Comparison of ENCODE assay signal across 10 mouse cellular contexts in the genomic region with DNA sequence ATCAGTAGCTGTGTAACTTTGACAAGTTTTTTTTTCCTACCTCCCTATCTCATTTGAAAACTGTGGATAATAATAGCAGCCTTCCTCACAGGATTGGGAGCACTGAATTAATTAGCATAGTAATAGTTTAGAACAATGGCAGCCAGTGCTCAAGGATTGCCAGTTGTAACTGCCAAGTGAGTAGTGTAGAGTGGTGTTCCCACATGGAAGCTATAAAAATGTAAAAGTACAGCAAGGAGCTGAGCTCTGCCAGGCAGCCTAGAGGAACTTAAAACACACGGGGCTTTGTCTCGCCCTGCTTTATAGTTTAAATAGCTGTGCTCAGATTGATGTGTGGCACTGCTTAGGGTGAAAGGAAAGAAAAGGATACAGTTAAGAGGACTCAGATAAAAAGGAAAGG.
DNase-seq lines count a peak whose midpoint lies in the region; ATAC-seq and TF ChIP-seq lines count a peak whose summit lies in the region.
"Had no signal": no experiment of that assay in that cellular context is flagged by ENCODE, and none has a peak within 500 bp of the region (broad histone marks: within the 10 kb centered on the region; RNA-seq: fewer than 3 reads in every experiment).

No protein-coding gene starts in this region.

- H3K9me3 ChIP-seq in forebrain, embryonic 10.5 days = no peaks in the 10 kb centered on the region
- no peaks in the 10 kb centered on the region for H3K9me3 ChIP-seq in midbrain, postnatal 0 days (ENCODE audit: low read length)
- H3K9me3 ChIP-seq: lung, embryonic 15.5 days had no signal

- ATAC-seq in midbrain, postnatal 0 days (ENCODE audit: low FRiP score) = peak; percentile 87

- peaks cover 15% of the 10 kb centered on the region for H3K4me1 ChIP-seq in forebrain, embryonic 10.5 days
- no peaks in the 10 kb centered on the region for H3K4me1 ChIP-seq in midbrain, postnatal 0 days (ENCODE audit: insufficient read depth, low read length)
- H3K4me1 ChIP-seq: lung, embryonic 15.5 days had no signal

- H3K27ac ChIP-seq in forebrain, embryonic 10.5 days = peak overlapping the region; percentile 62
- peak overlapping the region; percentile 55 for H3K27ac ChIP-seq in left cerebral cortex, adult 2 months
- no peak overlapping the region for H3K27ac ChIP-seq in midbrain, postnatal 0 days (ENCODE audit: low read depth, low read length)
- H3K27ac ChIP-seq: lung, embryonic 15.5 days had no signal

- no peak for TF ChIP-seq CTCF in left cerebral cortex, adult 2 months (IDR thresholded peaks at IDR 0.05)
- TF ChIP-seq CTCF in midbrain, postnatal 0 days (IDR thresholded peaks at IDR 0.05) = no peak

- no peak overlapping the region for H3K9ac ChIP-seq in midbrain, postnatal 0 days (replicated peaks; ENCODE audit: low read length, poor library complexity, severe bottlenecking)
- H3K9ac ChIP-seq: lung, embryonic 15.5 days had no signal

- intact Hi-C loops in left cerebral cortex, adult 2 months (cut with DNase I) = no loop called here

- H3K4me3 ChIP-seq in forebrain, embryonic 10.5 days = no peak overlapping the region
- no peak overlapping the region for H3K4me3 ChIP-seq in left cerebral cortex, adult 2 months
- H3K4me3 ChIP-seq in midbrain, postnatal 0 days (ENCODE audit: low read depth, low read length) = no peak overlapping the region
- H3K4me3 ChIP-seq: lung, embryonic 15.5 days had no signal

- H3K36me3 ChIP-seq in forebrain, embryonic 10.5 days (replicated peaks) = no peaks in the 10 kb centered on the region
- H3K36me3 ChIP-seq in midbrain, postnatal 0 days (ENCODE audit: insufficient read depth, low read length) = no peaks in the 10 kb centered on the region
- H3K36me3 ChIP-seq: lung, embryonic 15.5 days had no signal

- no peak for DNase-seq in forebrain, embryonic 10.5 days (ENCODE audit: extremely low spot score, low spot score)
- DNase-seq in frontal cortex, postnatal 10 days (ENCODE audit: low spot score in 2 of 2) = peak; percentile 25 to 46
- peak in 1 of 2 experiments; percentile 17 for DNase-seq in left cerebral cortex, adult 2 months (ENCODE audit: extremely low spot score in 1 of 2, low spot score in 2 of 2)
- DNase-seq in midbrain, postnatal 0 days (ENCODE audit: low spot score) = peak; percentile 71
- DNase-seq in heart, adult 11 months = no peak
- DNase-seq in spleen, adult 12 weeks (ENCODE audit: low spot score) = no peak
- DNase-seq in urinary bladder, postnatal 10 days (ENCODE audit: low spot score) = no peak
- DNase-seq: kidney, adult 8-10 months; thymus, postnatal 4 days had no signal

- H3K27me3 ChIP-seq in forebrain, embryonic 10.5 days (ENCODE audit: poor library complexity, severe bottlenecking) = no peaks in the 10 kb centered on the region
- H3K27me3 ChIP-seq in midbrain, postnatal 0 days (ENCODE audit: insufficient read depth, low read length) = no peaks in the 10 kb centered on the region
- H3K27me3 ChIP-seq: lung, embryonic 15.5 days had no signal

- no peak overlapping the region for H3K4me2 ChIP-seq in midbrain, postnatal 0 days (ENCODE audit: low read depth, low read length, poor library complexity, severe bottlenecking)
- H3K4me2 ChIP-seq: lung, embryonic 15.5 days had no signal

- WGBS in forebrain, embryonic 10.5 days = 21% methylated on average over 2 of the region's 2 CpGs
- WGBS in midbrain, postnatal 0 days = 11% methylated on average over 2 of the region's 2 CpGs

Comparison
In these comparisons a context has a peak if more than half of its experiments do, and no peak if none do; other contexts are left out.
1. DNase-seq: peak in frontal cortex, postnatal 10 days (2 of 2) and midbrain, postnatal 0 days (single experiment); none in forebrain, embryonic 10.5 days (single experiment), heart, adult 11 months (single experiment), spleen, adult 12 weeks (single experiment) and urinary bladder, postnatal 10 days (single experiment).